ENCODE assay signal across 21 mouse cellular contexts in genomic region chr2:59170208-59170589, GRCm38 (mm10). TPM values are rescaled to one million over a fixed set of nuclear protein-coding genes. Genes with fewer than 3 reads are reported as not detected.
DNase-seq lines count a peak whose midpoint lies in the region; ATAC-seq lines count a peak whose summit lies in the region.
"Had no signal": no experiment of that assay in that cellular context is flagged by ENCODE, and none has a peak within 500 bp of the region (broad histone marks: within the 10 kb centered on the region; RNA-seq: fewer than 3 reads in every experiment).

No protein-coding gene starts in this region.

- no peak overlapping the region for H3K9ac ChIP-seq in kidney, embryonic 16.5 days (replicated peaks; ENCODE audit: low read length)
- H3K9ac ChIP-seq in midbrain, embryonic 11.5 days (ENCODE audit: low read length): no peak overlapping the region
- H3K9ac ChIP-seq in midbrain, embryonic 15.5 days: no peak overlapping the region
- H3K9ac ChIP-seq: embryonic facial prominence, embryonic 13.5 days; heart, embryonic 15.5 days; liver, embryonic 12.5 days had no signal

- peak; percentile 23 for DNase-seq in cerebellum, adult 9-10 months
- no peak for DNase-seq in cerebellum, adult 8-10 months
- DNase-seq in kidney, adult 9 months: no peak
- DNase-seq in midbrain, embryonic 11.5 days (ENCODE audit: low spot score, missing footprints): peak; percentile 23
- DNase-seq in urinary bladder, postnatal 14 days (ENCODE audit: low spot score): no peak
- no peak for DNase-seq in T-cell, adult 2 months (ENCODE audit: low spot score)
- DNase-seq: adrenal gland, postnatal 10 days; cerebellum, postnatal 10 days; gastrocnemius, postnatal 36 days; midbrain, embryonic 14.5 days; thymus, postnatal 14 days had no signal

- no peaks in the 10 kb centered on the region for H3K27me3 ChIP-seq in kidney, embryonic 16.5 days (ENCODE audit: insufficient read depth, low read length)
- no peaks in the 10 kb centered on the region for H3K27me3 ChIP-seq in midbrain, embryonic 11.5 days (ENCODE audit: control insufficient read depth, insufficient read depth, low read length)
- H3K27me3 ChIP-seq in midbrain, embryonic 15.5 days (replicated peaks): no peaks in the 10 kb centered on the region
- H3K27me3 ChIP-seq: embryonic facial prominence, embryonic 13.5 days; heart, embryonic 15.5 days; liver, embryonic 12.5 days; Patski had no signal

- H3K36me3 ChIP-seq in kidney, embryonic 16.5 days (ENCODE audit: insufficient read depth, low read length): no peaks in the 10 kb centered on the region
- no peaks in the 10 kb centered on the region for H3K36me3 ChIP-seq in midbrain, embryonic 11.5 days (ENCODE audit: control insufficient read depth, insufficient read depth, low read length)
- H3K36me3 ChIP-seq in midbrain, embryonic 15.5 days (replicated peaks): no peaks in the 10 kb centered on the region
- H3K36me3 ChIP-seq: embryonic facial prominence, embryonic 13.5 days; heart, embryonic 15.5 days; liver, embryonic 12.5 days had no signal

- H3K4me2 ChIP-seq in kidney, embryonic 16.5 days (replicated peaks; ENCODE audit: low read depth, low read length): no peak overlapping the region
- H3K4me2 ChIP-seq in midbrain, embryonic 11.5 days: no peak overlapping the region
- H3K4me2 ChIP-seq in midbrain, embryonic 15.5 days: no peak overlapping the region
- H3K4me2 ChIP-seq: embryonic facial prominence, embryonic 13.5 days; heart, embryonic 15.5 days; liver, embryonic 12.5 days had no signal

- peak overlapping the region; percentile 84 for H3K27ac ChIP-seq in kidney, embryonic 16.5 days (ENCODE audit: low read length)
- no peak overlapping the region for H3K27ac ChIP-seq in midbrain, embryonic 11.5 days (ENCODE audit: low read depth, low read length)
- H3K27ac ChIP-seq in midbrain, embryonic 15.5 days: no peak overlapping the region
- H3K27ac ChIP-seq: embryonic facial prominence, embryonic 13.5 days; heart, embryonic 15.5 days; liver, embryonic 12.5 days had no signal

- 42% methylated on average over 3 of the region's 3 CpGs for WGBS in kidney, embryonic 16.5 days
- 82% methylated on average over 3 of the region's 3 CpGs for WGBS in midbrain, embryonic 11.5 days
- 88% methylated on average over 3 of the region's 3 CpGs for WGBS in midbrain, embryonic 15.5 days

- H3K4me3 ChIP-seq in kidney, embryonic 16.5 days (ENCODE audit: low read length): no peak overlapping the region
- no peak overlapping the region for H3K4me3 ChIP-seq in midbrain, embryonic 11.5 days (ENCODE audit: low read depth, low read length)
- H3K4me3 ChIP-seq in midbrain, embryonic 15.5 days: no peak overlapping the region
- H3K4me3 ChIP-seq: embryonic facial prominence, embryonic 13.5 days; heart, embryonic 15.5 days; liver, embryonic 12.5 days; myocyte had no signal

- no peaks in the 10 kb centered on the region for H3K9me3 ChIP-seq in kidney, embryonic 16.5 days (ENCODE audit: low read length)
- no peaks in the 10 kb centered on the region for H3K9me3 ChIP-seq in midbrain, embryonic 11.5 days (ENCODE audit: control insufficient read depth, low read length)
- no peaks in the 10 kb centered on the region for H3K9me3 ChIP-seq in midbrain, embryonic 15.5 days
- H3K9me3 ChIP-seq: embryonic facial prominence, embryonic 13.5 days; heart, embryonic 15.5 days; liver, embryonic 12.5 days had no signal

- peaks cover 31% of the 10 kb centered on the region for H3K4me1 ChIP-seq in kidney, embryonic 16.5 days (ENCODE audit: insufficient read depth, low read length)
- H3K4me1 ChIP-seq in midbrain, embryonic 11.5 days (ENCODE audit: control insufficient read depth, insufficient read depth, low read length): no peaks in the 10 kb centered on the region
- 0 out of 2 replicates have a peak, but pooled peaks cover 3% of the 10 kb centered on the region for H3K4me1 ChIP-seq in midbrain, embryonic 15.5 days

- ATAC-seq in kidney, embryonic 16.5 days (ENCODE audit: low FRiP score, low TSS enrichment): peak; percentile 66; the same call in 1 of the 2 replicates
- no peak for ATAC-seq in midbrain, embryonic 11.5 days (ENCODE audit: low FRiP score)
- ATAC-seq in midbrain, embryonic 15.5 days (replicated peaks): no peak
- ATAC-seq: activated CD4-positive, CD25-positive, alpha-beta regulatory T cell, adult 4 months; forebrain, embryonic 16.5 days; hindbrain, embryonic 16.5 days; liver, embryonic 12.5 days; Patski had no signal

RNA-seq across cellular contexts. Expression of gene Pkp4, which starts 9.5 kb away (rescaled TPM):
- 23.5 and 27.6 TPM in 2 replicates for polyA plus RNA-seq in kidney, embryonic 16.5 days (2015; fragmentation: Nextera tagmentation; extraction: Ambion mirVana)
- polyA plus RNA-seq in midbrain, embryonic 11.5 days (2014; fragmentation: Nextera tagmentation; extraction: Ambion mirVana): 19.0 and 20.2 TPM in 2 replicates
- polyA plus RNA-seq in midbrain, embryonic 15.5 days (2015; fragmentation: Nextera tagmentation; extraction: Ambion mirVana): 24.8 and 25.8 TPM in 2 replicates

RNA-seq across cellular contexts. Expression of gene Ccdc148, which starts 9.7 kb away (rescaled TPM):
- 1.4 and 1.6 TPM in 2 replicates for polyA plus RNA-seq in kidney, embryonic 16.5 days (2015; fragmentation: Nextera tagmentation; extraction: Ambion mirVana)
- 0.55 and 0.80 TPM in 2 replicates for polyA plus RNA-seq in midbrain, embryonic 11.5 days (2014; fragmentation: Nextera tagmentation; extraction: Ambion mirVana)
- polyA plus RNA-seq in midbrain, embryonic 15.5 days (2015; fragmentation: Nextera tagmentation; extraction: Ambion mirVana): 6.2 and 7.0 TPM in 2 replicates

Comparison
In these comparisons a context has a peak if more than half of its experiments do, and no peak if none do; other contexts are left out.
1. DNase-seq: peak in cerebellum, adult 9-10 months (single experiment) and midbrain, embryonic 11.5 days (single experiment); none in cerebellum, adult 8-10 months (single experiment), kidney, adult 9 months (single experiment), urinary bladder, postnatal 14 days (single experiment) and T-cell, adult 2 months (single experiment).